Mouse (Mus musculus): ENCODE results near the gene Hoxd11.

GRCm38 (mm10) chr2:74677106-74677505 lies 2.3 kb upstream of the Hoxd11 start:
- TF ChIP-seq CTCF (IDR thresholded peaks at IDR 0.05; ENCODE audit: low read depth) (no peak), EP300 (IDR thresholded peaks at IDR 0.05; ENCODE audit: low read depth) (no peak)
